Mouse (Mus musculus) gastrocnemius, postnatal 36 days (tissue): ENCODE measurements around the gene Cyp27b1. TPM values are rescaled to one million over a fixed set of nuclear protein-coding genes. Genes with fewer than 3 reads are reported as not detected.
"Not testable (repeated sequence)": the region's sequence is repeated elsewhere in the genome, so short reads cannot be mapped to it uniquely, and the experiment has no call there.

Experiments used
- DNase-seq, 2 experiments: peaks; one replicate each; pipeline ENCODE4 v3.0.0; 2022
- intact Hi-C: fragments of 180-260 bp; cut with DNase I; formaldehyde crosslinking; loops from one replicate; pipeline ENCODE4 v1.15.1; 2025
- total RNA-seq, 2 experiments: library from RNA; stranded (reverse); gene quantifications; 2 replicates each; pipeline ENCODE4 v1.2.3; 2021

The Cyp27b1 gene
- total RNA-seq, 2 experiments from 2014 or later = 0.10 to 0.15 TPM

GRCm38 (mm10) chr10:127048608-127049394, 751 bp downstream of the Cyp27b1 start:
- intact Hi-C loops = no loop called here

DNA sequence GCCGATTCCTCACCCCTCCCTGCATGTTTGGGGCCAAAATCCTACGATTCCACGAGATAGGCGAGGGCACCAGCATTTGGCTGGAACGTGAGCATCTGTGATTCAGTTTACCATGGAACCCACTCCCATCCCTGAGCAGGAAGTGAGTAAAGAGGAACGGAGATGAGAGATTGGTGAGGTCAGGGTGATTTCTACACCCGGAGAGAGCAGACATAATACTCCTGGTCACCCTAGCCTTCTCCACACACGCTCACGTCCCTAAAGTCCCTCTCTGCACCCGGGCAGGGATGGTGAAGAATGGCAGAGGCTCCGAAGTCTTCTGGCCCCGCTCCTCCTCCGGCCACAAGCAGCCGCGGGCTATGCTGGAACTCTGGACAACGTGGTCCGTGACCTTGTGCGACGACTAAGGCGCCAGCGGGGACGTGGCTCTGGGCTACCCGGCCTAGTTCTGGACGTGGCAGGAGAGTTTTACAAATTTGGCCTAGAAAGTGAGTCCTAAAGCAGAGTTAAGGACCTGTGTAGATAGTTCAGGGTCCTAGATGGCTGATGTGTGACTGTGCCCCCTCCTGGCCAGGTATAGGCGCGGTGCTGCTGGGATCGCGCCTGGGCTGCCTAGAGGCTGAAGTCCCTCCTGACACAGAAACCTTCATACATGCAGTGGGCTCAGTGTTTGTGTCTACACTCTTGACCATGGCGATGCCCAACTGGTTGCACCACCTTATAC, 1.5 kb downstream of the Cyp27b1 start:
- intact Hi-C loops = no loop called here
- no peak for DNase-seq

More at GRCm38 (mm10) chr10:127048608-127049394, 751 bp downstream of the Cyp27b1 start:
- no peak for DNase-seq

DNA sequence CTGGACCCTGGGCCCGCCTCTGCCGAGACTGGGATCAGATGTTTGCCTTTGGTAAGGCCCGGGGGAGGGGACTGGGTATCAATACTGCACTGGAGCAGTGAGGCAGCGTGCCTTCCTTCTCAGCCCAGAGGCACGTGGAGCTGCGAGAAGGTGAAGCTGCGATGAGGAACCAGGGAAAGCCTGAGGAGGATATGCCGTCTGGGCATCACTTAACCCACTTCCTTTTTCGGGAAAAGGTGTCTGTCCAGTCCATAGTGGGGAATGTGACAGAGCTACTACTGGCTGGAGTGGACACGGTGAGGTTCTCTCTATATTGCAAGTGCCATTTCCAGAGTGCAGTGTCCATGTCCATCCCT, 2.0 kb downstream of the Cyp27b1 start:
- DNase-seq = no peak
- intact Hi-C loops = no loop called here

- no peak for DNase-seq
- intact Hi-C loops = no loop called here
Observed at GRCm38 (mm10) chr10:127054646-127055045, 6.6 kb downstream of the Cyp27b1 start.

DNA sequence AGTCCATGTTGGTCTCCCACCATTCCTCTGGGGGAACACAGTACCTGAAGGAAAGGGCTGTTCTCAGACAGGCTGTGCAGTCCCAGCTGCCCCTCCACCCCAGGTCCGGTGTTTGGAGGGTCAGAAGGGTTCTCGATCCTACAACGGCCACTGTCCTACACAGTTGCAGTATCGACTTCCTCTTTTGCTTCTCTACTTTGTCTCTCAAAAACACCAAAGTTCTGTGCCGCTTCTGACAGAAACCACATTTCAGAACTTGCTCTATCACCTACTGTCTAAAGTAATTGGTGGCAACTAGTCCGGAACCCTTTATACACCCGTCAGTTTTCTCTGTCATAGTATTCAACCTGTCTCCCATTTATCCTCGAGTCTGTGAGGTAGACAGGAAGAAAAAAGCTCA, 7.4 kb downstream of the Cyp27b1 start:
- no peak for DNase-seq
- intact Hi-C loops = no loop called here

DNA sequence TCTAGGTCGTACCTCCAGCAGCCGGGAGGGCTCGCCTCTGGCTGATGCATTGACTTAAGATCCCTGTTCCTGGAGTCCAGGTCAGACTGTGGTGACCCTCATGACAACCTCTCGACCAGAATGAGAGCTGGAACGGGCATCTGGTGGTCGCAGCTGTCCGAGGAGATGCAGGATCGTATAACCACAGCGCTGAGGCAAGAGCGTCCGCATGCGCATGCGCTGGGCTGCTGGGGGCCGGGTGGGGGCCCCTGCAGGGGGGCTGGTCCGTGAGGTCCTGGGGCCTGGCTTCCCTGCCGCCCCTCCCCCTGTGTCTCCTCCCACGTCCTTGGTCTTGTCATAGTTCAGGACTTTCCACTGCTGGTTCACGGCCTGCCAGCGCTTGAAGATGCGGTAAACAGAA, 8.4 kb downstream of the Cyp27b1 start:
- intact Hi-C loops = no loop called here
- DNase-seq = no peak

GRCm38 (mm10) chr10:127058161-127058560, 10.1 kb downstream of the Cyp27b1 start:
- intact Hi-C loops = no loop called here
- peak; percentile 60 to 61 for DNase-seq

DNA sequence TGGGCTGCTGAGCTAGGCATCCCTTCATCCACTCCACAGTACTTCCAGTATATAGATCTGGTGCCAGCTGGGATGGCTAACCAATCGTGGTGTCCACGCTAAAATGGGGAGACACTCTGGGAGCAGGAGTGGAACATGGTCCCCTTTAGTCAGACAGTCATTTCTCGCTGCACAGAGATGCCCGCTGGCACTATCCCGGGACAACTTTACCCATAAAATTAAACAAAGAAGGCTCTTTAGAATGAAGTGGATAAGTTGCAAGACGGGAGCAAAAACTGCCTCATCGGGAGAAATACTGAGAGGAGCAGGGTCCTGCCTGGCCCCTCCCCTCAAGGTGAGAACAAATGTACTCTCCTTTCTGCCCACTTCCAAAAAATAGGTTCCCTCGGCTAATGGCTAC, 10.7 kb downstream of the Cyp27b1 start:
- no peak for DNase-seq
- intact Hi-C loops = no loop called here

DNA sequence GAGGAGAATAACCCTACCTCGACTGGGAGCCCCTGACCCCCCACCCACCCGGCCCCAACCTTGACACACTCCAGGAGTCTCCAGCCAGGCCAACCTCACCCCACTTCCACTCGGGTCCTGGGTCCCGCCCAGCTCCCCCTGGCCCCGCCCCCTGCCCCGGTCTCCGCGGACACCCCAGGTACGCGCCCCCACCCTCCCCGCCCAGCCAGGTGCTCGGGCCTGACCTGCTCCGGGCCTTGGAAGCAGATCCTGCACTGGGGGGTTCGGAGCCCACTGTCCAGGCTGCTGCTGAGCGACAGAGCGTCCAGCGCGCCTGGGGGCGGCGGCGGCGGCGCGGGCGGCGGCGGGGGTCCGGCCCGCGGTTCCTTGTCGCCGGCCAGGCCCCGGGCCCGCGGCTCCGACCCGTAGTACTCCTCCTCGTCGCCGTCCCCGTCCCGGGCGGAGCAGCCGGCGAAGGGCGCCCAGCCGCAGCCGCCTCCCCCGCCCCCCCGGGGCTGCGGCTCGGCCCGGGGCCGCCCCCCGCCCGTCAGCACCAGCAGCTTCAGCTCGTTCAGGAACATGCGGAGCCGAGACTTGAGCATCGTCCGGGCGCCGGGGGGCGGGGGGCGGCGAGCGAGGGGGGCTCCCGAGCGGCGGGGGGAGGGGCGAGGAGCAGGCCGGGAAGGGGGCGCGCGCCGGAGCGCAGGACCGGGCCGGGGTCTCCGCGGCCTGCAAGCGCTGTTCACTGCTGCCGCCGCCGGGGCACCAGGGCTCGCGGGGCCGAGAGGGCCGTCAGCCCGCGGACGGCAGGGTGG, 11.3 kb downstream of the Cyp27b1 start:
- no peak for DNase-seq
- intact Hi-C loops = no loop called here

- intact Hi-C loops = no loop called here
- DNase-seq = no peak
Observed at GRCm38 (mm10) chr10:127059968-127060916, 12.2 kb downstream of the Cyp27b1 start, which contains the start of gene March9. TSS of gene March9 (minus strand) at chr10:127060184.

- intact Hi-C loops = no loop called here
Observed at GRCm38 (mm10) chr10:127061085-127061484, 13.0 kb downstream of the Cyp27b1 start.

GRCm38 (mm10) chr10:127061513-127061912, 13.5 kb downstream of the Cyp27b1 start:
- intact Hi-C loops = no loop called here
- DNase-seq = no peak

More at GRCm38 (mm10) chr10:127061085-127061484, 13.0 kb downstream of the Cyp27b1 start:
- no peak for DNase-seq

DNA sequence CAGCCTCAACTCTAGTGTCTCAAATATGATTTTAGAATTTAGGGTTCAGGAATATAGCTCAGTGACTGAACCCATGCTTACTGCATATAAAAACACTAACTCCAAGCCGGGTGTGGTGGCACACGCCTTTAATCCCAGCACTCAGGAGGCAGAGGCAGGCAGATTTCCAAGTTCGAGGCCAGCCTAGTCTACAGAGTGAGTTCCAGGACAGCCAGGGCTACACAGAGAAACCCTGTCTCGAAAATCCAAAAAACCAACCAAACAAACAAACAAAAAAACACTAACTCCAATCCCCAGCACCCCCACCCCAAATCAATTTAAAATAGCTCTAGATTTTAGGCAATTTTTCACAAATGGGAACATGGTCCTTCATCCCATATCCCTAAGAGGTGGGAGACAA, 14.1 kb downstream of the Cyp27b1 start:
- intact Hi-C loops, DNase-seq: not testable (repeated sequence)

DNA sequence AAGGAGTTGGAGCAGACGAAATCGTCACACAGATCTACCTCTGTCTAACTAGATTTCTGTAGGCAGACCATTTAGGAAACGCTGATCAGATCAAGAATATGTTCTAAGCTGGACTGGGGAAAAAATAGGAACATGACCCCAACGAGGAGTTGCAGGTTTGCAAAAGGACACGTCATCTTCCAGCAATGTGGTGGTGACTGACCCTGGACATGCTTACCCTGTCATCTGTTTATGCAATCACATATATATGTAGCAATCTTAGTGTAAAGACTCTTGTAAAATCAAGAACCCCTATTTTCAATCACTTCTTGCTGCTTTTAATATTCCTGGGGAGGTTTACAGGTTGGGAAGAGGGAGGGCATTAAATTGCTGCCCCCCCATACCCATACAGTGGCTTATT, 14.5 kb downstream of the Cyp27b1 start:
- intact Hi-C loops = no loop called here
- DNase-seq = no peak

DNA sequence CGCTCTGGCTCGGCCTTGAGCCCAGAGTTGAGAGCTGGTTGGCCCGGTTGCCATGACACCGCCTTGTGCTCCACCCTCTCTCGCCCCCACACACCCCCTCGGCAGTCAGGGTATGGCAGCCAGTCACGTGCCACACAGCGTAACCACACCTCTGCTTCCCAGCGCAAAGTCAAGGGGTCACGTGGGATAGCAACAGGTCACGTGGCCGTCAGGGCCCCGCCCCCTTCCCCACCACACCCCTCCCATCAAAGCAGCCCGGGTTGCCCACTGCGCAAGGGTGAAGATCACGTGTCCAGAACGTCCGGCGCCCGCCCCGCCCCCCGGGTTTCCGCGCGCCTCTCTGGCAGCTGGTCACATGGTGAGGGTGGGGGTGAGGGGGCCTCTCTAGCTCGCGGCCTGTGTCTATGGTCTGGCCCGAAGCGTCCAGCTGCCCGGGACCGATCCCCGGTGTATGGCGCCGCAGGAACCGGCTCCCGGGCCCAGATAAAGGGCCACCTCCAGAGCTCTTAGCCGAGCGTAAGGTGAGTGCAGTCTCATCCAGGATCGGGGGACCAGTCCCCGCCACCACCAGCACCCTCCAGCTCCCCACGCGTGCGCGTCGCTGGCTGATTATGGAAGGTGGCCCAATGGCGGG, 15.3 kb downstream of the Cyp27b1 start, which contains the start of gene Cdk4:
TSS of gene Cdk4 (plus strand) at position 296 of the 634 bp plus-strand sequence.
- DNase-seq = peak; percentile 97
- intact Hi-C loops = no loop called here

GRCm38 (mm10) chr10:127063913-127064870, 16.1 kb downstream of the Cyp27b1 start:
- no peak for DNase-seq
- intact Hi-C loops = no loop called here

- no peak for DNase-seq
- intact Hi-C loops = no loop called here
Observed at GRCm38 (mm10) chr10:127065981-127066380, 17.9 kb downstream of the Cyp27b1 start.

DNA sequence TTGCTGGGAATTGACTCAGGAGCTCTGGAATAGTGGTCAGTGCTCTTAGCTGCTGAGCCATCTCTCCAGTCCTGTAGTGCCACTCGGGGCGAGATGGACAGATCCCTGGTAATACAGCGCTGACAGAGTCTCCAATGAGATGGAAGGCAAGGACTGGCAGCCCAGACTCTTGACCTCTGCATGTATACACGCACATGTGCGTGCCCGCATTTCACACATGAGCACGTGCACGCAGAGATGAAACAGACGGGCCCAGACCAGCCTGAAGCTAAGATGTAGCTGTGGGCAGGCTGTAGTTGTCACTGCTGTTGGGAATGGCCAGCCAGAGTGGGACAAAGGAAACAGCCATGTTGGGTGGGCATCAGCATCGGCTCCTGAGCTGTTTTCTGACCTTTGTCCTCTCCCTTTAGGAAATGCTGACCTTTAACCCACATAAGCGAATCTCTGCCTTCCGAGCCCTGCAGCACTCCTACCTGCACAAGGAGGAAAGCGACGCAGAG, 18.5 kb downstream of the Cyp27b1 start:
- no peak for DNase-seq
- intact Hi-C loops = no loop called here
